Mouse (Mus musculus): ENCODE results near the gene Wfdc15a. TPM values are rescaled to one million over a fixed set of nuclear protein-coding genes. Genes with fewer than 3 reads are reported as not detected.

The Wfdc15a gene
- not detected in 2 replicates for polyA plus RNA-seq (2012; rRNA removed)

DNA sequence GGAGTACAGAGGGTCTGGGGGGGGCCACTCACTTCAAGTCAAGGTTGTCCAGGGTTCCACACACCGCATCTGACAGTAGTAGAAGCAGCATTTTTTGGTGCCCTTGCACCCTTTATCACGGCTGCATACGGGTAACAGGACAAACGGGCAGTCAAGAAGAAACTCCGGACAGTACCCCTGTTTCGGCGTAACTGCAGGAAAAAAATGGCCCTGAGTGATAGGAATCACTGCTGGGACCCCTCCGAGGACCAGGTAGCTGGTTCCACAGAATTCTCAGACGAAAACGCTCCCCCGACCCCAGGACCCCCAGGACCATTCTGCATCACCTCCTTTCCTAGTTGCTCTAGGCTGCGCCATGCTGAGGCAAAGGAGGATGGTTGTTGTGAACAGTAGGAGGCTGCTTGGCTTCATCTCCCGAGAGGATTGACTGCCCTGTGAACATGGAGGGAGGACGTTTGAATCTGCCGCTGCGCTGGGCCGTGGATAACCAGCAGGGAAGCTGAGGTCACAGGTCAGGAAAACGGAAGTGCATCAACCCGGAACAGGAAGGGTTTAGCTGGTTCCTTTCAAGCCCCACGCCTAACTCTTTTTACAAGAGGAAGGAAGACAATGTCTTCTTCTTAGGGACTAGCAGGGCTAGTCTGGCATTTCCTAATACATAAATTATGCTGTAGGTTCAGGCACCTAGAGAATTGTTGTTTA lies at the start of gene Wfdc15a:
Wfdc15a (minus strand) TSS at position 505 of the 702 bp plus-strand sequence.

GRCm38 (mm10) chr2:164238366-164238765 lies 38.4 kb upstream of the Wfdc15a start, which contains the start of gene Svs2:
Svs2 (minus strand) TSS chr2:164238466.

DNA sequence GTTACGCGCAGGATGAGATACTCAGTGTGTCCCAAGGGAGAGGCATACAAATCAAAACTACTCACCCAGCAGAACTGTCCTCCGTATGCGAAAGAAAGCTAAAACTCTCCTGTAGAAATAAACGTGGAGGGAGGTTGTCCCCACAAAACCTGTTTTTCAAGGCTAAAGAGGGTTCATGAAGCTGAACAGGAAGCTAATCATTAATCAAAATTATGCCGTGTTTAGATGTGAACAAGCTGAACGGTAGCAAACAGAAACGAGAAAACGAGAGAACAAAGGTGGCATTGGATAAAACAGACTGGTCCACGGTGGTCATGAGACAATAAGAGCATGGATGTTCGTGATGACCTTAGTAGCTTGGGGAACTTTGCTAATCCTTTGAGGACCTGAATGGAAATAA lies 21.6 kb upstream of the Wfdc15a start, which contains the start of gene Wfdc15b:
Wfdc15b (minus strand) TSS at position 139 of the 400 bp plus-strand sequence.

DNA sequence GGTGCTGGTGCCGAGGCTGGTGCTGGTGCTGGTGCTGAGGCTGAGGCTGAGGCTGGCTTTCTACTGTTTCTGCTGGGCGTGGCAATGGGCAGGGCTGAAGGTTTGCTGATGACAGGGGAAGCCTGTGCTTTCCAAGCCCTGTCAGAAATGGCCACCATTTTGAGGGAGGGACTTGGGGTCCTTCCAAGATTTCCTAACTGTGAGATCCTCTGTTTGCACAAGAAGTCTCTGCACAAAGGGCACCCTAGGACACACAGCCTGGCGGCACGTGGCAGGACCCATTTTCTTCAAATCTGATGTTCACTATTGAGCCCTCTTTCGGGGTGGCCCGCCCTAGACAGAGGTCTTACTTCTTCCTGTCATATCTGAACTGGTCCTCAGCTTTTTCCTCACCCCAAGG lies 9.4 kb downstream of the Wfdc15a start, which contains the start of gene Wfdc12:
Wfdc12 (minus strand) TSS at position 33 of the 400 bp plus-strand sequence.

GRCm38 (mm10) chr2:164182692-164183255 lies 17.2 kb downstream of the Wfdc15a start, which contains the start of gene Wfdc5:
Wfdc5 (minus strand) TSS chr2:164182742.

GRCm38 (mm10) chr2:164170902-164171301 lies 29.0 kb downstream of the Wfdc15a start, which contains the start of gene Kcns1:
Kcns1 (minus strand) TSS chr2:164171113.

Other genes with a start within 250 kb of the Wfdc15a start
- gene Ywhab, start 205.2 kb downstream of the Wfdc15a start, polyA plus RNA-seq (2012; rRNA removed) = 31.1 and 37.7 TPM in 2 replicates
- gene Pabpc1l, start 174.7 kb downstream of the Wfdc15a start, polyA plus RNA-seq (2012; rRNA removed) = 0.29 and 0.33 TPM in 2 replicates
- 11.5 and 12.1 TPM in 2 replicates for gene Stk4, start 129.8 kb downstream of the Wfdc15a start, polyA plus RNA-seq (2012; rRNA removed)
- 10.0 and 12.8 TPM in 2 replicates for gene Tomm34, start 129.0 kb downstream of the Wfdc15a start, polyA plus RNA-seq (2012; rRNA removed)
- 0.01 TPM in 1 of 2 replicates, not detected in the other for gene Kcns1, start 29.0 kb downstream of the Wfdc15a start, polyA plus RNA-seq (2012; rRNA removed)
- not detected in 2 replicates for gene Wfdc5, start 17.4 kb downstream of the Wfdc15a start, polyA plus RNA-seq (2012; rRNA removed)
- gene Wfdc12, start 9.5 kb downstream of the Wfdc15a start, polyA plus RNA-seq (2012; rRNA removed) = not detected in 2 replicates
- 0.12 TPM in 1 of 2 replicates, not detected in the other for gene Wfdc15b, start 21.5 kb upstream of the Wfdc15a start, polyA plus RNA-seq (2012; rRNA removed)
- not detected in 2 replicates for gene Svs2, start 38.3 kb upstream of the Wfdc15a start, polyA plus RNA-seq (2012; rRNA removed)
- gene Svs3b, start 56.5 kb upstream of the Wfdc15a start, polyA plus RNA-seq (2012; rRNA removed) = not detected in 2 replicates
- not detected in 2 replicates for gene Svs4, start 78.3 kb upstream of the Wfdc15a start, polyA plus RNA-seq (2012; rRNA removed)
- gene Svs3a, start 89.1 kb upstream of the Wfdc15a start, polyA plus RNA-seq (2012; rRNA removed) = not detected in 2 replicates
- gene Svs6, start 116.6 kb upstream of the Wfdc15a start, polyA plus RNA-seq (2012; rRNA removed) = not detected in 2 replicates
- gene Svs5, start 132.6 kb upstream of the Wfdc15a start, polyA plus RNA-seq (2012; rRNA removed) = not detected in 2 replicates
- gene Slpi, start 189.0 kb upstream of the Wfdc15a start, polyA plus RNA-seq (2012; rRNA removed) = 8.6 and 9.0 TPM in 2 replicates
- 0.07 TPM in 1 of 2 replicates, not detected in the other for gene Rbpjl, start 203.0 kb upstream of the Wfdc15a start, polyA plus RNA-seq (2012; rRNA removed)
- 0.06 and 0.24 TPM in 2 replicates for gene Matn4, start 205.0 kb upstream of the Wfdc15a start, polyA plus RNA-seq (2012; rRNA removed)
- gene Sdc4, start 243.8 kb upstream of the Wfdc15a start, polyA plus RNA-seq (2012; rRNA removed) = 10.9 and 13.1 TPM in 2 replicates